Mouse (Mus musculus): ENCODE measurements around the gene Pcnx2. TPM values are rescaled to one million over a fixed set of nuclear protein-coding genes. Genes with fewer than 3 reads are reported as not detected.

Pcnx2 gene
- total RNA-seq, 4 experiments from 2014 or later, result 0.24 to 0.51 (median 0.38) TPM

GRCm38 (mm10) chr8:125898899-125899298, 782 bp upstream of the Pcnx2 start:
- no peak for DNase-seq (ENCODE audit: low spot score in 2 of 2)

DNA sequence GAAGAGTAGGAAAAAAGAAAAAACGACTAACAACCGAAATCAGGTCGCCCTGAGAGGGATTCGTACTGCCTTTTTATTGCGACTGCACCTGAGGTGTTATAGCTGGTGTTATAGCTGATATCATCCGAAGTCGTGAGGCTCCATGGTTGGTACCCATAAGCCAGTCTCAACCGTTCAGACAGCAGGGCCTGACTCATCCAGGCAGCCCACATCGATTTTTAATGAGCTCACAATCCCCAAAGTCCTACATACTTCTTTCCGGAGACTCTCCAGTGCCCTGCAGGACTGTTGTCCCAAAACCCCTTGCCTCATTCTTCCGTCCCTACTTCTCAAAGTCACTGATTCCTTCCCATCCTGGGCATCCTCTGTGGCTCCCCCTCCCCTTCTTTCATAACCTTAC, 729 bp downstream of the Pcnx2 start:
- no peak for DNase-seq (ENCODE audit: low spot score in 2 of 2)

GRCm38 (mm10) chr8:125889920-125890319, 8.2 kb downstream of the Pcnx2 start:
- DNase-seq (ENCODE audit: low spot score in 2 of 2), result no peak

GRCm38 (mm10) chr8:125887549-125887948, 10.6 kb downstream of the Pcnx2 start:
- DNase-seq (ENCODE audit: low spot score in 2 of 2), result no peak

DNA sequence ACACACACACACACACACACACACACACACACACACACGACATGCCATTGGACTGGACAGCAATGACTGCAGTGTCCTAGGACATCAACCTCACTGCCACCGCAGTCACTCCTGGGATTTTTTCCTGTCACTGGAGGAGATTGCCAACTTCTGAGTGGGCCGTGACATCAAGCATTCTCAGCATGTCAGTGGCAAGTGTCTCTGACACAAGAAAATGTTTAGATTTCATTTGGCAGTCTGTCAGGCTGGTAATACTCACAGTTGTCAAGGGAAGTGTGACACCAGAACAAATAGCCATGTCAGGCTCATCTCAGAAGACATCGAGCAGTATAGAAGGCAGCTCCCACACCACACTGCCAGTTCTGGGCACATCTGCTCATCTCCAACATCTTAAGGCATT, 17.7 kb downstream of the Pcnx2 start:
- DNase-seq (ENCODE audit: low spot score in 2 of 2), result no peak

GRCm38 (mm10) chr8:125873250-125873534, 24.9 kb downstream of the Pcnx2 start:
- no peak for DNase-seq (ENCODE audit: low spot score in 2 of 2)

- no peak for DNase-seq (ENCODE audit: low spot score in 2 of 2)
Measured at GRCm38 (mm10) chr8:125872501-125873249, 25.4 kb downstream of the Pcnx2 start.

- peak; percentile 14 to 35 for DNase-seq (ENCODE audit: low spot score in 2 of 2)
Measured at GRCm38 (mm10) chr8:125870821-125871321, 27.2 kb downstream of the Pcnx2 start.

DNA sequence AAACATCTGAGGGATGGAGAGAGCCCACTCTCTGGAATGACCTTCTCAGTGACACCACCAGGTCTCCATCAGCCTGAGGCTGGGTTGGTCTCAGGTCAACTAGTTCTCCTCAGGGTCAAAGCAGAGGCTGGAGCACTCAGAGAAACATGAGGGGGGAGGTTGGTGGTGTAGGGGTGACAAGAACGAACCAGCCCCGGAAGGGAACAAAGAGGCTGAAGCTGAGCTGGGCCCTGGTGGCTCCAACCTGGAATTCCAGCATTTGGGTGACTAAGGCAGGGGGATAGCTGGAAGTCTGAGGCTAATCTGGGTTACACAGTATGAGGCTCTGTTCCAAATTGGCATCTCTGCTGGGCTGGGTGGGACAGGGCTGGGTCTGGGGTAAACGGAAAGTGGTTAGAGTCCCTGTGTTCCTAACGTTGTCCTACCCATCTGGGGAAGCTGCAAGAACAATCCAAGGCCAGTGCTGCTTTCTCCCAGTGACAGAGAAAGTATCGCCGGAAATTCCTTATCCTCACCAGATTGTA, 27.9 kb downstream of the Pcnx2 start:
- DNase-seq (ENCODE audit: low spot score in 2 of 2), result no peak

GRCm38 (mm10) chr8:125869739-125870138, 28.4 kb downstream of the Pcnx2 start:
- no peak for DNase-seq (ENCODE audit: low spot score in 2 of 2)

DNA sequence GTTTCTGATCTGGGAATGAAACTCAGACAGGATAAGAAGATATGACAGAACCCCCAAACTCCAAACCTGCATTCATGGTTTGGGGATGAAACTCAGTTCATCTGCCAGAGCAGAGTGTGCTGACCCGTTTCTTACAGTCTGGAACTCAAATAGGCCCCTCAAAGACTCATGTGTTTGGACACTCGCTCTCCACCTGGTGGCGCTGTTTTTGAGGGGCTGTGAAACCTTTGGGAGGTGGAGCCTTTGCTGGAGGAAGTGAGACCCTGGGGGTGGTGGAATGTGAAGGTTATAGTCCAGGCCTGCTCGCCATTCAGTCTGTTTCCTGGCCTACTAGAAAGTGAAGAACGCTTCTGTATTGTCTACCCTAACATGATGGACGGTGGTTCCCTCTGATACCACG, 29.6 kb downstream of the Pcnx2 start:
- no peak for DNase-seq (ENCODE audit: low spot score in 2 of 2)

DNA sequence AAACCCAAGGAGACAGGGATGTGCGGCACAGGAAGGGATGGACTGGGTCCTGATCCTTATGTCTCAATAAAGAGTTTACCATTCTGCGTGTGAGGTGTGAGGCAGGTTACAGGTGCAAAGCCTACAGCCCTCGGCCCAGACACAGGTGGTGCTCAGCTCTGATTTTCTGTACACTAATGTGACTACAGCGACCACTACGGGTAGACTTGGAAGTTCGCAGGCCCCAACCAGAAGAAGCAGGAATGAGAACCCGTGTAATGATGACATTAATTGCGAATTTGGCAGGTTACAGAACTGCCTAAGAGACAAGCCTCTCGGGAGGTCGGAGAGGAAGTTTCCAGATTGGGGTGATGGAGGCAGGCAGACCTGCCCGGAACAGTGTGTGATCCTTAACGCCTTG, 32.0 kb downstream of the Pcnx2 start:
- no peak for DNase-seq (ENCODE audit: low spot score in 2 of 2)

DNA sequence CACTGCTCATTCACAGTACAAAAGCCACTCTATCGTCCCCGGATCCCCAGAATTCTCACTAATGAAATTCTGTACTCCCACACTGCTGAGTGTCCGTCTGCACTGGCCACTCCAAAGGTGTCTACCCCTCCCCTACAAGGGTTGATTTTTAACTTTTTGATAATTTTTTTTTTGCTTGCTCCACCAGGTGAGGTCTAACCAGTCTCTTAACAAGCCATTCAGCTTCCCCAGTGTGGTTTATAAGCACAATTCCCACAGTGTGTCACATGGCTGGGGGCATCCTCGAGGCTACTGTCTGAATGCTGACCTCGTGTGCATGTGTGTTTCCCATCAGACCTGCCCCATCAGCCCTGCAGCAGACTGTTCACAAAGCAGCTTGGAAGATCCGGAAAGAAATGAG, 40.9 kb downstream of the Pcnx2 start:
- no peak for DNase-seq (ENCODE audit: low spot score in 2 of 2)

DNA sequence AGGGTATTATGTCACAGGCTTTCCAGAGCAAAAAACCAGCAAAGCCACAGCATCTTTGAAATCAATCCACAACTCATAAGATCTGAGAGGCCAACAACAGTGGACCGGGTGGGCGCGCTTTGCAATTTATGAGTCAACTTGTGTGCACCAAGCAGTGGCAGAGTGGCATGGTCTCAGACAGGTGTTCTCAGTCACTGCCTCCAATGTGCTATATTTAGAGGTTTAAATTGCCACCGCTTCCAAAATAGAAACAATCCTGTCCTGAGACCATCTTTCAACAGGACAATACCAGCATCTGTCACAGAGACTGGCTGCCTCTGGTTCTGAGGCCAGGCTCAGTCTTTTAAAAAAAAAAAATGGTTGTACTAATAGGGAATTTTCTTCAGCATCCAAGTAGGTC, 42.0 kb downstream of the Pcnx2 start:
- DNase-seq (ENCODE audit: low spot score in 2 of 2), result no peak

- DNase-seq (ENCODE audit: low spot score in 2 of 2), result no peak
Measured at GRCm38 (mm10) chr8:125854379-125854778, 43.7 kb downstream of the Pcnx2 start.

DNA sequence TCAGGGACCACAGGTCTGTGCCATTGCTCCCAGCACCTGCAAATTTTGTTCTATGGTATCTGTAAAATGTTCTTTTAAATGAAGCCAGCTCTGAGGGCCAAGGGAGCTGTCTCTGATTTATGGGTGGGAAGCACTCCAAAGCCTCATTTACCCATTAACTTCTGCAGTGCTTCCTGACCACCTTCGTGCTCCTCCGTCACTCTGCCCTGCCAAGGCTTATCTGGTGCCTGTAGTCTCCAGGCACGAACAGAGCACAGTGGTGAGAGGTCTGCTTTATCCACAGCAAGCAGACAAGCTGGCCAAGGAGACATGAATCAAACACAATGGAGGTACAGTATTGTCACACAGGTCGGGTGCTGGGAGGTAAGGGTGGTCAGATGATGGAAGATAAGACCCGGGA, 44.8 kb downstream of the Pcnx2 start:
- no peak for DNase-seq (ENCODE audit: low spot score in 2 of 2)

- no peak for DNase-seq (ENCODE audit: low spot score in 2 of 2)
Measured at GRCm38 (mm10) chr8:125849181-125849580, 48.9 kb downstream of the Pcnx2 start.

DNA sequence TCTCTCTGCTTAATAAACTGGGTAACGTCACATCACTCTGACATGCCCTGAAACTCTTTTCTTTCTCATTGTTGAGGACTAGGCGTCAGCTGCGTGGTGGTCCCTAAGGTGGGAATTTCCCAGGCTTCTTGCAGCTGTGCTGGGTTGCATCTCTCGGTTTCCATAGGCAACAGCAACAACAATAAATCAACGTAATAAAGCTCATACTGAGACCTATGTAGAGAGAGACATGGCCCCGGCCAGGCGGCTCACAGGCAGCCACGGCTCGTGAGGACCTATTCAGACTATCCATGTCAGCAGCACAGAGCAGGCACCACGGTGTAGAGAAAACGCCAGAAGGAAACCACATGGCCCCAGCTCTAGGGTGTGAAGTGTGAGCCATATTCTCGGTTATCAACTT, 50.3 kb downstream of the Pcnx2 start:
- DNase-seq (ENCODE audit: low spot score in 2 of 2), result no peak

GRCm38 (mm10) chr8:125845281-125845680, 52.8 kb downstream of the Pcnx2 start:
- no peak for DNase-seq (ENCODE audit: low spot score in 2 of 2)

DNA sequence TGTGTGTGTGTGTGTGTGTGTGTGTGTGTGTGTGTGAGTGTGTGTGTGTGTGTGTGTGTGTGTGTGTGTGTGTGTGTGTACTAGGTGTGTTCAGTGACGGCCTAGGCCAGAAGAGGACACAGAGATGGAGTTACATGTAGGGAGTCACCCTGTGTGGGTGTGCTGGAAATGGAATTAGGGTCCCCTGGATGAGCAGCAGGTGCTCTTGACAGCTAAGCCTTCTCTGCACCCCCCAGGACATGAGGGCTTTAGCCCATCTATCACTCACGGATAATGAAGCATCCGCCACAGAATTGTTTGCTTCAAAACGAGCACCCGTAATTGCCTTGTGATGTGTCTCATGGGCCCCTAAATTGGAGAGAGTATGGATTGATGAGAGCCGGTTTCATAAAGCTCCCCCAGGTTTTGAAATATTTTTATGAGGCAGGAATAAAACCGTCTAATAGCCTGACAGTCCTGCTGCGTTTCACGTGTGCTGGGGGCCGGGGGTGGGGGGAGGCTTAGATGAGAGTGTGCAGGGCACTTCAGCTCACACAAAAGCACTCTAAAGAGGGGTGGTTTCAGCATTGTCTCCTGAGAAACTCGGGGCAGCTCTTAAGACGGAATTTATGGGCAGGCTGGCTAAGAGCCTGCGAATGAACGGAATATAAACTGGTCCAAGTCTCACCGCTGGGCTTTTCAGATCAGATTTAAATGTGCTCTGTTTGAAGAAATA, 54.8 kb downstream of the Pcnx2 start:
- DNase-seq (ENCODE audit: low spot score in 2 of 2), result no peak

DNA sequence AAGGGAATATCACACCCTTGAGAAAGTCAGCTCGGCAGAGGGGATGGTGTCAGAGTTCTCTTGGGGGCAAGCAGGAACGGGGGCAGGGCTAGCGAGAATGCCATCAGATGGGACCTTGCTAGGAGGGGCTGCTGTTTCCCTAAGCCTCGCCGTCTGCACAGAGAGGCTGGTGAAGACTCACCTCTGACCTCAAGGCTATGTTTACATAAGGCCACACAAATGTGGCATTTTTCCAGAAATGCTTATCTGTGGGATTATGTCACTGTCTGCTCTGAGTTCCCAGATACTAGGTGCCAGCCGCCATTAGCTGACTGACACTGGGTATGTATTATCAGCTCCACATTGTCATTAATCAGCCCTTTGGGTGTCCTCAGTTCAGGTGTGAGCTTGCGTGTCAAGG, 56.0 kb downstream of the Pcnx2 start:
- no peak for DNase-seq (ENCODE audit: low spot score in 2 of 2)

- DNase-seq (ENCODE audit: low spot score in 2 of 2), result no peak
Measured at GRCm38 (mm10) chr8:125824688-125825087, 73.4 kb downstream of the Pcnx2 start.

GRCm38 (mm10) chr8:125823719-125824118, 74.4 kb downstream of the Pcnx2 start:
- DNase-seq (ENCODE audit: low spot score in 2 of 2), result no peak

All from gastrocnemius, adult 8-10 months (tissue).